Mouse (Mus musculus) cerebellum, adult 2 months (tissue): ENCODE measurements around the gene Gk5. TPM values are rescaled to one million over a fixed set of nuclear protein-coding genes. Genes with fewer than 3 reads are reported as not detected.

Experiments
- DNase-seq, 2 experiments: peaks; one replicate each; pipeline ENCODE4 v3.0.0; 2021
- H3K27ac ChIP-seq: fragments of 200-500 bp; 2 replicates; pipeline ENCODE4 v1.5.1; 2012; ENCODE audit warnings: low read length, control low read depth, inconsistent platforms; ENCODE audit not compliant: insufficient read depth
- H3K27me3 ChIP-seq: fragments of 200-500 bp; 2 replicates; pipeline ENCODE4 v1.6.1; 2012; ENCODE audit warnings: inconsistent platforms, mild to moderate bottlenecking, low read length, moderate library complexity; ENCODE audit not compliant: control insufficient read depth, insufficient read depth
- H3K4me1 ChIP-seq: fragments of 200-500 bp; 2 replicates; pipeline ENCODE4 v1.6.1; 2011; ENCODE audit warnings: low read length; ENCODE audit not compliant: control insufficient read depth, insufficient read depth
- H3K4me3 ChIP-seq: fragments of 200-500 bp; replicated peaks from 2 replicates; pipeline ENCODE3; 2011; ENCODE audit warnings: mild to moderate bottlenecking, low read depth, low read length, control low read depth; ENCODE audit not compliant: insufficient read depth
- CTCF ChIP-seq: fragments of 200-500 bp; IDR thresholded peaks from 2 replicates; pipeline ENCODE4 v1.5.1; 2011; ENCODE audit warnings: low read depth, mild to moderate bottlenecking, control low read depth, low read length, moderate library complexity, borderline replicate concordance; ENCODE audit not compliant: insufficient read depth
- POLR2A ChIP-seq: fragments of 200-500 bp; IDR thresholded peaks from 2 replicates; pipeline ENCODE4 v1.6.1; 2011; ENCODE audit warnings: low read length, control low read depth, borderline replicate concordance; ENCODE audit not compliant: insufficient read depth
- WGBS: fragments of 180-500 bp; shearing (Covaris S2); methylation state at CpG from one replicate; pipeline ENCODE4 v1.1.7; 2018; 5-methylcytosine and 5-hydroxymethylcytosine counted together
- polyA plus RNA-seq: library from polyadenylated mRNA; depleted of rRNA; stranded (reverse); fragments of >200 nt; gene quantifications from 2 replicates; pipeline ENCODE4 v1.2.3, GENCODE M21; 2012

The Gk5 gene
- polyA plus RNA-seq, 1 experiment, result 1.7 TPM

DNA sequence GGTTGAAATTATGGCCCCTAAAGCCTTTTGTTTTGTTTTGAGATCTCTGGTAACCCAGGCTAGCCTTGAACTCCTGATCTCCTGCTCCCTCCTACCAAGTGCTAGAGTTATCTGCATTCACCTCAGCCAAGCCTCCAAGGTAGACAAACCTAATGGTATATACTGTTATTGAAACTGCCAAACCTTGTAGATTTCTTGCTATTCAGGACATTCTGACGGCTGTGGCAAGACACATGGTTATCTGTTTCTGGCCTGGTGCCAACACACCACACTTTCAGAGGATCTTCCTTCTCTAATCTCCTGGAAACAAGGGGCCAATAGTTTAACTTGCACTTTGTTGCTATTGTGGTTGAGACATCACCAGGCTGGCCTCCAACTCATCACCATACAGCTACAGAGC lies 24.0 kb upstream of the Gk5 start:
- DNase-seq, result no peak
- no peak overlapping the region for H3K4me3 ChIP-seq
- no peak overlapping the region for H3K27ac ChIP-seq
- 11% methylated on average over 1 of the region's 1 CpGs for WGBS
- TF ChIP-seq POLR2A (no peak), CTCF (no peak)
- H3K27me3 ChIP-seq, result no peaks in the 10 kb centered on the region
- H3K4me1 ChIP-seq, result no peaks in the 10 kb centered on the region

GRCm38 (mm10) chr9:96102846-96103245 lies 16.3 kb upstream of the Gk5 start:
- 89% methylated on average over 8 of the region's 8 CpGs for WGBS
- TF ChIP-seq POLR2A (no peak), CTCF (no peak)
- Histone ChIP-seq H3K4me3 (no peak overlapping the region), H3K4me1 (no peaks in the 10 kb centered on the region), H3K27ac (no peak overlapping the region), H3K27me3 (no peaks in the 10 kb centered on the region; the same call in 1 of the 2 replicates)
- DNase-seq, result no peak

DNA sequence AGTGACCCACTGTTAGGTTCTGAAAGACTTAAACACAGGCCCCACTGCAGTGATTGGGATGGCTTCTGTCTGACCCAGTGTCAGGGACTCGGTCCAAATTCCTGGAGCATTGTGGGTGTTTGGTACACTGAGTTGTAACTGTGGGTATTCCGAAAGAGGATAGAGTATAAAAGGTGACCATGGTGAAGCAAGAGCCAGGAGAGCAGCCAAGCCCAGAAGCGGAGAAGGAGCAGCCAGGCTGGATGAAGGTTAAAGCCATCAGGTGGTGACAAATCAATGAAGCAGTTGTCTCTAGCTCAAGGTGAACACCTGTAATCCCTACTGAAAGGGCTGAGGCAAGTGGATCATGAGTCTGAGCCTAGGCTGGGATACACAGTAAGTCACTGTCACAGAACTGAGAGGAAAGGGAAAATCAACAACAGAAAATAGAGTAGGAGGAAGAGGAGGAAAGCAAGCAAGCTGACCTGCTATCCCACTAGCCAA lies 6.2 kb upstream of the Gk5 start:
- Histone ChIP-seq H3K27ac (no peak overlapping the region), H3K27me3 (no peaks in the 10 kb centered on the region), H3K4me3 (no peak overlapping the region), H3K4me1 (no peaks in the 10 kb centered on the region)
- TF ChIP-seq CTCF, result no peak
- no peak for TF ChIP-seq POLR2A
- WGBS, result 84% methylated on average over 3 of the region's 3 CpGs
- DNase-seq, result no peak

DNA sequence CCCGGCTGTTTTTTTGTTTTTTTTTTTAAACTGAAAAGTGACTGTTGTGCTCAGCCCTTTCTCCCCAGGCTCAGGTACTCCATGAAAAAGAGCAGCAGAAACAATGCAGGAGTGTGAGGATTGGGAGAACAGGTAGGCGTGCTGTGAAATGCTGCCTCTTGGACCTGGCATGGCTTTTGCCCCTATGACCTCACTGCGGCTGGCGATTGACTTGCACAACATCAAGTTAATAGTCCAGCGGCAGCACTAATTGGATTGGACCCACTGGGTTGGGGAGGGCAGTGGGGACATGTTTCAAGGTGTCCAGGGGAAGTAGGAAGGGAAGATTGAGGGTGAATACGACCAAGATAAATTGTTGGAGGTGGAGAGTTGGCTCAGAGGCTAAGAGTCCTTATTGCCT lies 2.4 kb upstream of the Gk5 start:
- no peak for TF ChIP-seq CTCF
- TF ChIP-seq POLR2A, result no peak
- 87% methylated on average over 6 of the region's 6 CpGs for WGBS
- H3K4me3 ChIP-seq, result no peak overlapping the region
- H3K4me1 ChIP-seq, result no peaks in the 10 kb centered on the region
- no peaks in the 10 kb centered on the region for H3K27me3 ChIP-seq
- H3K27ac ChIP-seq, result no peak overlapping the region
- DNase-seq, result no peak

- no peak for DNase-seq
- Histone ChIP-seq H3K27me3 (no peaks in the 10 kb centered on the region), H3K4me3 (no peak overlapping the region), H3K27ac (no peak overlapping the region), H3K4me1 (no peaks in the 10 kb centered on the region)
- 56% methylated on average over 4 of the region's 4 CpGs for WGBS
- TF ChIP-seq POLR2A (no peak), CTCF (no peak)
Measured at GRCm38 (mm10) chr9:96118216-96118615, 946 bp upstream of the Gk5 start.

DNA sequence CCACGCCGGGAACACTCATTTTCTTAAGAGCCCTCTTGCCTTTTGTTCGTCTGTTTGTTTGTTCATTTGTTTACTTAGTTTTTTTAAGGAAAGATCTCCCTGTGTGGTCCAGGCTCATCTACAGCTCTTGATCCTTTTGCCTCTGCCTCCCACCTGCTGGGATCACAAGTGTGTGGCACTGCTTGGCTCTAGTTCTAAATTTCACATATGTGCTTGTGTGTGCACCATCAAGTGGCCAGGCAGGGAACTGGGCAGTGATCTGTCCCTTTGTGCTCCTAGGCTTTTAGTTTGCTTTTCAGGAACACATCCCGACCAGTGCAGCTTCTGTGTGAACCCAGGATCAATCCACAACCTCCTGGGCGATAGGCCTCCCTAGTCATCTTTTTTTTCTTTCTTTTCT lies 8.8 kb downstream of the Gk5 start:
- no peak for TF ChIP-seq CTCF
- no peak for TF ChIP-seq POLR2A
- H3K4me3 ChIP-seq, result no peak overlapping the region
- no peaks in the 10 kb centered on the region for H3K4me1 ChIP-seq
- WGBS, result 61% methylated on average over 5 of the region's 5 CpGs
- no peak for DNase-seq
- H3K27ac ChIP-seq, result no peak overlapping the region
- H3K27me3 ChIP-seq, result no peaks in the 10 kb centered on the region

DNA sequence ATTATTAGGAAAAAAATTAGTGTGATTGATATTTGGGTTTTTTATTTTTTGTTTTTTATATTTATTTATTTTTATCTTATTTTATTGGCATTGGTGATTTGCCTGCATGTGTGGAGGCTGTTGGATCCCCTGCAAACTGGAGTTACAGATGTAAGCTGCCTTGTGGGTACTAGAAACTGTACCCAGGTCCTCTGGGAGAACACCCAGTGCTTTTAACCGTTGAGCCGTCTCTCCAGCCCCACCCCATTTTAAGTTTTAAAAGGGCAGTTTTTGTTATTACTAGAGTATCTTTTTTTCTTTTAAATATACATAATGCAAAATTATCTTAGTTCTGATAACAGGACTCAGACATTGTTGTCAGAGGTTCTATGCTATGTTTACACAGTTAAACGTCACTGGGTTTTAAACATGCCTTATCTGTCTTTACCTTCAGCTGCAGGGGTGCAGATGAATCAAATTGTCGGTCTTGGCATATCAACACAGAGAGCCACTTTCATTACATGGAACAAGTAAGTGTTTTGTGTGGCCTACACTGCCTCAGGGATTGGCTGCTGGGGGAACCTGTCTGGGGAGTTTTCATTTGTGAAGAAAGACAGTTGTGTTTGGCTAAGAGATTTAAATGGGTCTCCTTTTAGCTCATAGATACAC lies 13.9 kb downstream of the Gk5 start:
- 75% methylated on average over 4 of the region's 4 CpGs for WGBS

DNA sequence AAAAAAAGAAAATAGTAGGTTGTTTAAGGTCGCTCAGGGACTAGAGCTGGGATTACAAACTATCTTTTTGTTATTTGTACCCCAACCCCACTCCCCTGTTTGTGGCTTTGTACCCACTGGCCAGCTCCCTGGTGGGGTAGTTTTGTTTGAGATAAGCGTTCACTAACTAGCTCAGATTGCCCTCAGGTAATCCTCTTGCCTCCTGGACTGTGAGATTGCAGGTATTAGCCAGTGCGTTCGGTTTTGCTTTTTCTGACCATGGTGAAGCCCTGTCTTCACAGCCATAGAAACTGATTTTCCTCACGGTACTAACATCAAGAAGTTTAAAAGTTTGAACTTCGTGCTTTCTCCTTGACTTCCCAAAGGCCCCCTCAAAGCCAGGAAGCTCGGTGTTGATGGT lies 15.3 kb downstream of the Gk5 start:
- WGBS, result 85% methylated on average over 7 of the region's 7 CpGs
- TF ChIP-seq POLR2A (no peak), CTCF (no peak)
- no peaks in the 10 kb centered on the region for H3K27me3 ChIP-seq
- no peak overlapping the region for H3K4me3 ChIP-seq
- H3K4me1 ChIP-seq, result no peaks in the 10 kb centered on the region
- H3K27ac ChIP-seq, result no peak overlapping the region; the same call in 1 of the 2 replicates
- DNase-seq, result no peak

More for the DNA sequence above, 13.9 kb downstream of the Gk5 start:
- Histone ChIP-seq H3K4me1 (no peaks in the 10 kb centered on the region), H3K27ac (no peak overlapping the region), H3K4me3 (no peak overlapping the region), H3K27me3 (no peaks in the 10 kb centered on the region)
- DNase-seq, result no peak
- no peak for TF ChIP-seq POLR2A
- TF ChIP-seq CTCF, result no peak
